Mouse (Mus musculus): ENCODE measurements at regions not wholly inside any gene's neighbourhood (a gene's known extent, or its start where the extent isn't known, plus 50 kb on each side); places are given as distances from the start of the nearest gene placed in this dataset.

GRCm38 (mm10) chrX:121301915-121302314 lies 989.0 kb upstream of the H2afb3 start:
- no peak for DNase-seq
- intact Hi-C loops (cut with DNase I) = no loop called here

DNA sequence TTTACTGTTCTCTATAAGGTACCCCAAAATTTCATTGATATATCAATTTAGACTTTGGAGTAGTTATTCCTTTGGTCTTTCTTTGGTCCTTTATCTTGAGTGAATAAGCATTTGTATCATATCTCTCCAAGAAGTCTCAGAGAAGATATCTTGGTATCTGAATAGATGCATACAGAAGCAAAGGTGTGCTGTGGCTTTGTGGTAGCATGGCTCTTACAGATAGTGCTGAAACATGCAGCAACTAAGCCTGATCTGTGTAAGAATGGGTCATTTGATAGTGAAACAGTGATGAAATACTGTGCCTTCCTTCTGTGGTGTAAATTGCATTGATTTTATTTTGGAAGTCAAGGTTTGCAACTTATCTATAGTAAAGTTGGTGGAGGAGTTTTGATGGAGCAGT lies 978.3 kb upstream of the H2afb3 start:
- intact Hi-C loops (cut with DNase I) = no loop called here
- DNase-seq = no peak

GRCm38 (mm10) chrX:121270071-121270470 lies 957.2 kb upstream of the H2afb3 start:
- intact Hi-C loops (cut with DNase I) = no loop called here
- no peak for DNase-seq

- intact Hi-C loops (cut with DNase I) = loop anchor here (1.0 kb wide), 1 partner anchor 15 kb away; no protein-coding TSS in a partner anchor
- DNase-seq = no peak
Measured at GRCm38 (mm10) chrX:121269620-121270019, 956.7 kb upstream of the H2afb3 start.

- intact Hi-C loops (cut with DNase I) = no loop called here
- DNase-seq = no peak
Measured at GRCm38 (mm10) chrX:121232142-121233000, 919.5 kb upstream of the H2afb3 start.
